Mouse (Mus musculus) limb, embryonic 13.5 days (tissue): ENCODE measurements around the gene Olfr1009. TPM values are rescaled to one million over a fixed set of nuclear protein-coding genes. Genes with fewer than 3 reads are reported as not detected.
"Not testable (repeated sequence)": the region's sequence is repeated elsewhere in the genome, so short reads cannot be mapped to it uniquely, and the experiment has no call there.

Experiments
- ATAC-seq: fragments of 200-750 bp; cut with Nextera tagmentation; 2 replicates; pipeline ENCODE4 v1.8.0; 2017; ENCODE audit warnings: low read depth, moderate number of reproducible peaks, moderate TSS enrichment; ENCODE audit not compliant: low FRiP score
- H3K27ac ChIP-seq: fragments of 300-500 bp; sonication (generic); 2 replicates; pipeline ENCODE4 v1.5.1; 2015; ENCODE audit warnings: inconsistent platforms, mild to moderate bottlenecking, moderate library complexity
- H3K27me3 ChIP-seq: fragments of 300-500 bp; sonication (generic); 2 replicates; pipeline ENCODE4 v1.6.1; 2015; ENCODE audit warnings: mild to moderate bottlenecking, inconsistent platforms
- H3K36me3 ChIP-seq: fragments of 300-500 bp; sonication (generic); 2 replicates; pipeline ENCODE4 v1.6.1; 2015; ENCODE audit warnings: inconsistent platforms, mild to moderate bottlenecking, moderate library complexity
- H3K4me1 ChIP-seq: fragments of 300-500 bp; sonication (generic); 2 replicates; pipeline ENCODE4 v1.6.1; 2015; ENCODE audit warnings: inconsistent platforms
- H3K4me2 ChIP-seq: fragments of 300-500 bp; sonication (generic); replicated peaks from 2 replicates; pipeline ENCODE4 v1.6.1; 2015; ENCODE audit warnings: inconsistent platforms, mild to moderate bottlenecking, moderate library complexity
- H3K4me3 ChIP-seq: fragments of 300-500 bp; sonication (generic); 2 replicates; pipeline ENCODE4 v1.5.1; 2015; ENCODE audit warnings: moderate library complexity, mild to moderate bottlenecking, inconsistent platforms
- H3K9ac ChIP-seq: fragments of 300-500 bp; sonication (generic); 2 replicates; pipeline ENCODE4 v1.6.1; 2015; ENCODE audit warnings: mild to moderate bottlenecking, inconsistent platforms
- H3K9me3 ChIP-seq: fragments of 300-500 bp; sonication (generic); 2 replicates; pipeline ENCODE4 v1.6.1; 2016; ENCODE audit warnings: inconsistent platforms
- WGBS: fragments of 180-500 bp; shearing (Covaris S2); methylation state at CpG from one replicate; pipeline ENCODE4 v1.1.7; 2015; 5-methylcytosine and 5-hydroxymethylcytosine counted together
- polyA plus RNA-seq: library from polyadenylated mRNA; unstranded; fragments of >200 nt; fragmentation: Nextera tagmentation; extraction: Ambion mirVana; gene quantifications from 2 replicates; pipeline ENCODE4 v1.2.1, GENCODE M21; 2015

Gene Olfr1009
- not detected in 2 replicates for polyA plus RNA-seq

GRCm38 (mm10) chr2:85715119-85715518, at the start of gene Olfr1009:
Gene Olfr1009 (plus strand): TSS chr2:85715419.
- Histone ChIP-seq H3K9ac (no peak within 1 kb of the TSS), H3K27ac (no peak within 1 kb of the TSS), H3K9me3 (no peaks in the 10 kb centered on the region), H3K4me3 (no peak within 1 kb of the TSS), H3K4me1 (no peaks in the 10 kb centered on the region), H3K36me3 (no peaks in the 10 kb centered on the region), H3K27me3 (no peaks in the 10 kb centered on the region), H3K4me2 (no peak within 1 kb of the TSS)
- ATAC-seq = no peak
- 88% methylated on average over 1 of the region's 1 CpGs for WGBS

- H3K4me3 ChIP-seq = no peak within 1 kb of the TSS
- no peaks in the 10 kb centered on the region for H3K4me1 ChIP-seq
- H3K36me3 ChIP-seq = no peaks in the 10 kb centered on the region
- no peak for ATAC-seq
- H3K9me3 ChIP-seq = no peaks in the 10 kb centered on the region
- H3K4me2 ChIP-seq = no peak within 1 kb of the TSS
- no peak within 1 kb of the TSS for H3K27ac ChIP-seq
- no peak within 1 kb of the TSS for H3K9ac ChIP-seq
- H3K27me3 ChIP-seq = no peaks in the 10 kb centered on the region
These were observed 36.6 kb upstream of the Olfr1009 start, which contains the start of gene Olfr1006 for GRCm38 (mm10) chr2:85678667-85679066. Gene Olfr1006 (minus strand): TSS chr2:85678767.

- Histone ChIP-seq H3K36me3 (no peaks in the 10 kb centered on the region), H3K27me3 (no peaks in the 10 kb centered on the region), H3K4me3 (no peak within 1 kb of the TSS), H3K9ac (no peak within 1 kb of the TSS), H3K27ac (no peak within 1 kb of the TSS), H3K4me2 (no peak within 1 kb of the TSS), H3K9me3 (peaks cover 3% of the 10 kb centered on the region), H3K4me1 (no peaks in the 10 kb centered on the region)
- no peak for ATAC-seq
These were observed 26.1 kb upstream of the Olfr1009 start, which contains the start of gene Olfr1008 for GRCm38 (mm10) chr2:85689131-85689530. Gene Olfr1008 (plus strand): TSS chr2:85689431.

GRCm38 (mm10) chr2:85710680-85711079, 4.5 kb upstream of the Olfr1009 start:
- H3K4me3 ChIP-seq, H3K4me2 ChIP-seq, H3K36me3 ChIP-seq, H3K4me1 ChIP-seq, H3K27me3 ChIP-seq, H3K9ac ChIP-seq, H3K9me3 ChIP-seq, H3K27ac ChIP-seq, ATAC-seq: not testable (repeated sequence)
- WGBS = 25% methylated on average over 2 of the region's 2 CpGs

GRCm38 (mm10) chr2:85711159-85711558, 4.1 kb upstream of the Olfr1009 start:
- H3K9ac ChIP-seq = no peak overlapping the region
- no peaks in the 10 kb centered on the region for H3K9me3 ChIP-seq
- no peak overlapping the region for H3K4me2 ChIP-seq
- no peak overlapping the region for H3K27ac ChIP-seq
- no peaks in the 10 kb centered on the region for H3K4me1 ChIP-seq
- no peaks in the 10 kb centered on the region for H3K36me3 ChIP-seq
- no peak overlapping the region for H3K4me3 ChIP-seq
- ATAC-seq = no peak
- H3K27me3 ChIP-seq = no peaks in the 10 kb centered on the region
- 10% methylated on average over 1 of the region's 1 CpGs for WGBS

GRCm38 (mm10) chr2:85725793-85726192, 10.6 kb downstream of the Olfr1009 start:
- Histone ChIP-seq H3K9ac (no peak overlapping the region), H3K27me3 (no peaks in the 10 kb centered on the region), H3K4me3 (no peak overlapping the region), H3K36me3 (no peaks in the 10 kb centered on the region), H3K27ac (no peak overlapping the region), H3K9me3 (no peaks in the 10 kb centered on the region), H3K4me1 (no peaks in the 10 kb centered on the region), H3K4me2 (no peak overlapping the region)
- no peak for ATAC-seq
- WGBS = 11% methylated on average over 3 of the region's 3 CpGs

- Histone ChIP-seq H3K27me3 (no peaks in the 10 kb centered on the region), H3K36me3 (no peaks in the 10 kb centered on the region), H3K9ac (no peak overlapping the region), H3K4me3 (no peak overlapping the region), H3K4me2 (no peak overlapping the region), H3K4me1 (no peaks in the 10 kb centered on the region), H3K9me3 (no peaks in the 10 kb centered on the region), H3K27ac (no peak overlapping the region)
- WGBS = 83% methylated on average over 4 of the region's 4 CpGs
- ATAC-seq = no peak
These were observed 38.6 kb downstream of the Olfr1009 start for GRCm38 (mm10) chr2:85753822-85754221.

GRCm38 (mm10) chr2:85762666-85763065, 47.4 kb downstream of the Olfr1009 start, which contains the start of gene Olfr1012:
Gene Olfr1012 (minus strand): TSS chr2:85762766.
- no peak for ATAC-seq
- Histone ChIP-seq H3K36me3 (no peaks in the 10 kb centered on the region), H3K27me3 (no peaks in the 10 kb centered on the region), H3K4me2 (no peak within 1 kb of the TSS), H3K4me3 (no peak within 1 kb of the TSS), H3K9me3 (no peaks in the 10 kb centered on the region), H3K4me1 (no peaks in the 10 kb centered on the region), H3K27ac (no peak within 1 kb of the TSS), H3K9ac (no peak within 1 kb of the TSS)
- 73% methylated on average over 1 of the region's 1 CpGs for WGBS

GRCm38 (mm10) chr2:85766798-85767197, 51.6 kb downstream of the Olfr1009 start, which contains the start of gene Olfr1013:
Gene Olfr1013 (plus strand): TSS chr2:85767098.
- no peaks in the 10 kb centered on the region for H3K9me3 ChIP-seq
- no peak for ATAC-seq
- H3K4me2 ChIP-seq = no peak within 1 kb of the TSS

GRCm38 (mm10) chr2:85772413-85772812, 57.2 kb downstream of the Olfr1009 start, which contains the start of gene Olfr1014:
Gene Olfr1014 (plus strand): TSS chr2:85772713.
- H3K36me3 ChIP-seq = no peaks in the 10 kb centered on the region
- H3K27ac ChIP-seq = no peak within 1 kb of the TSS
- no peaks in the 10 kb centered on the region for H3K4me1 ChIP-seq
- H3K9ac ChIP-seq = no peak within 1 kb of the TSS
- no peaks in the 10 kb centered on the region for H3K9me3 ChIP-seq
- H3K4me2 ChIP-seq = no peak within 1 kb of the TSS
- no peak within 1 kb of the TSS for H3K4me3 ChIP-seq
- ATAC-seq = no peak
- H3K27me3 ChIP-seq = no peaks in the 10 kb centered on the region

More at GRCm38 (mm10) chr2:85766798-85767197, 51.6 kb downstream of the Olfr1009 start, which contains the start of gene Olfr1013:
- no peaks in the 10 kb centered on the region for H3K4me1 ChIP-seq
- no peaks in the 10 kb centered on the region for H3K36me3 ChIP-seq
- H3K27me3 ChIP-seq = no peaks in the 10 kb centered on the region
- H3K4me3 ChIP-seq = no peak within 1 kb of the TSS
- H3K9ac ChIP-seq = no peak within 1 kb of the TSS
- no peak within 1 kb of the TSS for H3K27ac ChIP-seq

Other genes starting within 250 kb of the Olfr1009 start
- gene 4833423E24Rik, start 196.4 kb upstream of the Olfr1009 start, polyA plus RNA-seq = 0.32 and 0.34 TPM in 2 replicates
- not detected in 2 replicates for gene Olfr996, start 136.2 kb upstream of the Olfr1009 start, polyA plus RNA-seq
- not detected in 2 replicates for gene Olfr998, start 126.5 kb upstream of the Olfr1009 start, polyA plus RNA-seq
- gene Olfr1000, start 103.5 kb upstream of the Olfr1009 start, polyA plus RNA-seq = not detected in 2 replicates
- not detected in 2 replicates for gene Olfr1002, start 64.7 kb upstream of the Olfr1009 start, polyA plus RNA-seq
- not detected in 2 replicates for gene Olfr154, start 51.0 kb upstream of the Olfr1009 start, polyA plus RNA-seq
- gene Olfr1006, start 36.7 kb upstream of the Olfr1009 start, polyA plus RNA-seq = not detected in 2 replicates
- not detected in 2 replicates for gene Olfr1008, start 26.0 kb upstream of the Olfr1009 start, polyA plus RNA-seq
- gene Olfr1012, start 47.3 kb downstream of the Olfr1009 start, polyA plus RNA-seq = not detected in 2 replicates
- not detected in 2 replicates for gene Olfr1013, start 51.7 kb downstream of the Olfr1009 start, polyA plus RNA-seq
- not detected in 2 replicates for gene Olfr1014, start 57.3 kb downstream of the Olfr1009 start, polyA plus RNA-seq
- not detected in 2 replicates for gene Olfr1015, start 66.6 kb downstream of the Olfr1009 start, polyA plus RNA-seq
- gene Olfr1016, start 87.1 kb downstream of the Olfr1009 start, polyA plus RNA-seq = not detected in 2 replicates
- gene Olfr1018, start 103.1 kb downstream of the Olfr1009 start, polyA plus RNA-seq = not detected in 2 replicates
- gene Olfr1019, start 130.1 kb downstream of the Olfr1009 start, polyA plus RNA-seq = not detected in 2 replicates
- not detected in 2 replicates for gene Olfr1020, start 131.6 kb downstream of the Olfr1009 start, polyA plus RNA-seq
- not detected in 2 replicates for gene Olfr1022, start 153.2 kb downstream of the Olfr1009 start, polyA plus RNA-seq
- gene Olfr1023, start 170.2 kb downstream of the Olfr1009 start, polyA plus RNA-seq = not detected in 2 replicates
- not detected in 2 replicates for gene Olfr1024, start 189.6 kb downstream of the Olfr1009 start, polyA plus RNA-seq
- not detected in 2 replicates for gene Olfr1025-ps1, start 199.8 kb downstream of the Olfr1009 start, polyA plus RNA-seq
- not detected in 2 replicates for gene Olfr1026, start 206.1 kb downstream of the Olfr1009 start, polyA plus RNA-seq
- not detected in 2 replicates for gene Olfr1028, start 235.0 kb downstream of the Olfr1009 start, polyA plus RNA-seq